8 mouse cellular contexts compared by ENCODE assay signal in the genomic region with DNA sequence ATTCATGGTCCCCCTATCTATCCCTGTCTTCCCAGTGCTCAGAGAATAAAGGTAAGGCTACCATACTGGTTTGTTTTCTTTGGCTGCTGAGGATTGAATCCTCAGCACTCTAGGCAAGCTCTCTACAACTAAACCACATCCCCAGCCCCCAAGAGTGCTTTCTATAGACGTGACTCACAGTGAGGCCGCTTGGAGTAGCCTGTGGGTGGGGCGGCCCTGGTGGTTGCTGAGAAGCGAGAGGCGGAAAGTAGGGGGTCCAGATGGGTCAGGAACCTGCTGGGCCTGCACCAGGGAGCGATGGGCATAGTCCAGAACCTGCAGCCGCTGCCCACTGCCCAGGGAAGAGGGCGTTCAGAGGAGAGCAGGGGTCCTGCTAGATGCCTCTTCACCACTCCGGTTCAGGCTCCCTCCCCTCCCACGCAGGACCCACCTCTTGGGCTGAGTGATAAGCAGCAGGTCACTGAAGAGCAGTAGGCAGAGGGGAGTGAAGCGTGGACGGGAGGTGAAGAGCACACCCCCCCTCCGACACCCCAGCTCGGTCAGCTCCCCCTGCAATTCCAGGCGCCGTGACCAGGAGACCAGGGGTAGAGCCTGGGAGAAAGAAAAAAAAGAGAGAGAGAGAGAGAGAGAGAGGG. TPM values are rescaled to one million over a fixed set of nuclear protein-coding genes. Genes with fewer than 3 reads are reported as not detected.
DNase-seq lines count a peak whose midpoint lies in the region; ATAC-seq lines count a peak whose summit lies in the region.

No protein-coding gene starts in this region.

- no peak overlapping the region for H3K27ac ChIP-seq in kidney, embryonic 14.5 days (ENCODE audit: low read depth, low read length)
- peak overlapping the region; percentile 92 for H3K27ac ChIP-seq in hindbrain, embryonic 15.5 days (replicated peaks)
- peak overlapping the region; percentile 83 for H3K27ac ChIP-seq in neural tube, embryonic 13.5 days (replicated peaks)

- H3K27me3 ChIP-seq in kidney, embryonic 14.5 days (ENCODE audit: control insufficient read depth, insufficient read depth, low read length), result no peaks in the 10 kb centered on the region; the same call in 1 of the 2 replicates
- peaks cover 8% of the 10 kb centered on the region; the same call in 1 of the 2 replicates for H3K27me3 ChIP-seq in hindbrain, embryonic 15.5 days
- H3K27me3 ChIP-seq in neural tube, embryonic 13.5 days, result peaks cover 31% of the 10 kb centered on the region

- H3K9ac ChIP-seq in kidney, embryonic 14.5 days (ENCODE audit: low read depth, low read length), result peak overlapping the region; percentile 37
- H3K9ac ChIP-seq in hindbrain, embryonic 15.5 days, result peak overlapping the region; percentile 53
- peak overlapping the region; percentile 73 for H3K9ac ChIP-seq in neural tube, embryonic 13.5 days

- H3K36me3 ChIP-seq in kidney, embryonic 14.5 days (ENCODE audit: control insufficient read depth, insufficient read depth, low read length), result 0 out of 2 replicates have a peak, but pooled peaks cover 3% of the 10 kb centered on the region
- H3K36me3 ChIP-seq in hindbrain, embryonic 15.5 days, result 0 out of 2 replicates have a peak, but pooled peaks cover 5% of the 10 kb centered on the region
- peaks cover 13% of the 10 kb centered on the region; the same call in 1 of the 2 replicates for H3K36me3 ChIP-seq in neural tube, embryonic 13.5 days

- H3K9me3 ChIP-seq in kidney, embryonic 14.5 days (ENCODE audit: control insufficient read depth, low read length), result no peaks in the 10 kb centered on the region
- H3K9me3 ChIP-seq in hindbrain, embryonic 15.5 days, result no peaks in the 10 kb centered on the region
- H3K9me3 ChIP-seq in neural tube, embryonic 13.5 days, result no peaks in the 10 kb centered on the region

- peak overlapping the region; percentile 18 for H3K4me3 ChIP-seq in kidney, embryonic 14.5 days (ENCODE audit: low read length)
- peak overlapping the region; percentile 46 for H3K4me3 ChIP-seq in hindbrain, embryonic 15.5 days
- peak overlapping the region; percentile 41 for H3K4me3 ChIP-seq in neural tube, embryonic 13.5 days

- H3K4me1 ChIP-seq in kidney, embryonic 14.5 days (ENCODE audit: control insufficient read depth, insufficient read depth, low read length), result peaks cover 3% of the 10 kb centered on the region; the same call in 1 of the 2 replicates
- peaks cover 21% of the 10 kb centered on the region for H3K4me1 ChIP-seq in hindbrain, embryonic 15.5 days (replicated peaks)
- peaks cover 13% of the 10 kb centered on the region for H3K4me1 ChIP-seq in neural tube, embryonic 13.5 days (replicated peaks)

- H3K4me2 ChIP-seq in kidney, embryonic 14.5 days (replicated peaks; ENCODE audit: low read depth, low read length), result peak overlapping the region; percentile 36
- H3K4me2 ChIP-seq in hindbrain, embryonic 15.5 days, result peak overlapping the region; percentile 55
- H3K4me2 ChIP-seq in neural tube, embryonic 13.5 days, result peak overlapping the region; percentile 54

- peak; percentile 44 for ATAC-seq in kidney, embryonic 14.5 days (ENCODE audit: low FRiP score, low TSS enrichment)
- ATAC-seq in hindbrain, embryonic 15.5 days (ENCODE audit: low FRiP score, low read depth), result peak; percentile 71
- peak; percentile 63 for ATAC-seq in neural tube, embryonic 13.5 days (ENCODE audit: low read depth)

- WGBS in kidney, embryonic 14.5 days, result 15% methylated on average over 16 of the region's 16 CpGs
- 7% methylated on average over 16 of the region's 16 CpGs for WGBS in hindbrain, embryonic 15.5 days
- WGBS in neural tube, embryonic 13.5 days, result 9% methylated on average over 15 of the region's 16 CpGs

- DNase-seq in kidney, adult 18-20 months, result no peak
- DNase-seq in cerebellum, postnatal 14 days, result peak; percentile 35 to 46
- no peak for DNase-seq in spleen, postnatal 4 days (ENCODE audit: low spot score in 2 of 2)
- no peak for DNase-seq in spleen, postnatal 36 days (ENCODE audit: low spot score in 2 of 2)
- no peak for DNase-seq in spleen, postnatal 14 days (ENCODE audit: low spot score in 2 of 2)

RNA-seq across cellular contexts. Expression of a gene that starts 10.4 kb away (rescaled TPM):
- polyA plus RNA-seq in kidney, embryonic 14.5 days (2014; fragmentation: Nextera tagmentation; extraction: Ambion mirVana), result 10.2 and 15.9 TPM in 2 replicates
- polyA plus RNA-seq in hindbrain, embryonic 15.5 days (2015; fragmentation: Nextera tagmentation; extraction: Ambion mirVana), result 21.8 and 25.3 TPM in 2 replicates
- 14.4 and 14.8 TPM in 2 replicates for polyA plus RNA-seq in neural tube, embryonic 13.5 days (2015; fragmentation: Nextera tagmentation; extraction: Ambion mirVana)

RNA-seq across cellular contexts. Expression of a gene that starts 20.0 kb away (rescaled TPM):
- not detected in 2 replicates for polyA plus RNA-seq in kidney, embryonic 14.5 days (2014; fragmentation: Nextera tagmentation; extraction: Ambion mirVana)
- 0.60 and 1.2 TPM in 2 replicates for polyA plus RNA-seq in hindbrain, embryonic 15.5 days (2015; fragmentation: Nextera tagmentation; extraction: Ambion mirVana)
- 0.40 TPM in 1 of 2 replicates, not detected in the other for polyA plus RNA-seq in neural tube, embryonic 13.5 days (2015; fragmentation: Nextera tagmentation; extraction: Ambion mirVana)

RNA-seq across cellular contexts. Expression of a gene that starts 21.0 kb away (rescaled TPM):
- polyA plus RNA-seq in kidney, embryonic 14.5 days (2014; fragmentation: Nextera tagmentation; extraction: Ambion mirVana), result 3.4 and 4.5 TPM in 2 replicates
- polyA plus RNA-seq in hindbrain, embryonic 15.5 days (2015; fragmentation: Nextera tagmentation; extraction: Ambion mirVana), result 1.7 and 2.1 TPM in 2 replicates
- 2.0 and 2.5 TPM in 2 replicates for polyA plus RNA-seq in neural tube, embryonic 13.5 days (2015; fragmentation: Nextera tagmentation; extraction: Ambion mirVana)

RNA-seq across cellular contexts. Expression of a gene that starts 28.1 kb away (rescaled TPM):
- 68.7 and 95.2 TPM in 2 replicates for polyA plus RNA-seq in kidney, embryonic 14.5 days (2014; fragmentation: Nextera tagmentation; extraction: Ambion mirVana)
- polyA plus RNA-seq in hindbrain, embryonic 15.5 days (2015; fragmentation: Nextera tagmentation; extraction: Ambion mirVana), result 29.8 and 34.3 TPM in 2 replicates
- 27.6 and 33.7 TPM in 2 replicates for polyA plus RNA-seq in neural tube, embryonic 13.5 days (2015; fragmentation: Nextera tagmentation; extraction: Ambion mirVana)

RNA-seq across cellular contexts. Expression of a gene that starts 45.5 kb away (rescaled TPM):
- 1,184 and 1,677 TPM in 2 replicates for polyA plus RNA-seq in kidney, embryonic 14.5 days (2014; fragmentation: Nextera tagmentation; extraction: Ambion mirVana)
- 557 and 622 TPM in 2 replicates for polyA plus RNA-seq in hindbrain, embryonic 15.5 days (2015; fragmentation: Nextera tagmentation; extraction: Ambion mirVana)
- polyA plus RNA-seq in neural tube, embryonic 13.5 days (2015; fragmentation: Nextera tagmentation; extraction: Ambion mirVana), result 743 and 760 TPM in 2 replicates

Comparison
In these comparisons a context has a peak if more than half of its experiments do, and no peak if none do; other contexts are left out.
1. DNase-seq: peak in cerebellum, postnatal 14 days (2 of 2); none in kidney, adult 18-20 months (single experiment), spleen, postnatal 4 days (0 of 2), spleen, postnatal 36 days (0 of 2) and spleen, postnatal 14 days (0 of 2).
2. Peak in every context shown above with its lines, with median percentiles within 50 percentile points of each other: ATAC-seq, H3K4me2 ChIP-seq, H3K4me3 ChIP-seq and H3K9ac ChIP-seq.